Mouse (Mus musculus): ENCODE measurements at regions not wholly inside any gene's neighbourhood (a gene's known extent, or its start where the extent isn't known, plus 50 kb on each side); places are given as distances from the start of the nearest gene placed in this dataset.
A peak's percentile ranks its signal among the peaks of the same experiment; 100 is the strongest.

GRCm38 (mm10) chr14:25313693-25314240, 145.2 kb upstream of the Zmiz1 start:
- 69% methylated on average over 4 of the region's 4 CpGs for WGBS
- no peak overlapping the region for H3K9ac ChIP-seq (ENCODE audit: low read length)
- H3K27me3 ChIP-seq (ENCODE audit: control insufficient read depth, insufficient read depth, low read depth, low read length) = no peaks in the 10 kb centered on the region
- no peaks in the 10 kb centered on the region for H3K9me3 ChIP-seq (ENCODE audit: control insufficient read depth, low read length)
- H3K4me2 ChIP-seq (ENCODE audit: low read depth, low read length) = no peak overlapping the region
- ATAC-seq (ENCODE audit: low read depth) = no peak
- H3K4me1 ChIP-seq (replicated peaks; ENCODE audit: control insufficient read depth, insufficient read depth, low read length) = peaks cover 29% of the 10 kb centered on the region
- no peak overlapping the region for H3K4me3 ChIP-seq (ENCODE audit: low read length)
- no peak overlapping the region for H3K27ac ChIP-seq (ENCODE audit: low read length)
- no peaks in the 10 kb centered on the region for H3K36me3 ChIP-seq (ENCODE audit: control insufficient read depth, insufficient read depth, low read length)

- 93% methylated on average over 5 of the region's 5 CpGs for WGBS
- no peak overlapping the region for H3K9ac ChIP-seq (ENCODE audit: low read length)
- H3K27me3 ChIP-seq (ENCODE audit: control insufficient read depth, insufficient read depth, low read depth, low read length) = no peaks in the 10 kb centered on the region
- no peak overlapping the region for H3K27ac ChIP-seq (ENCODE audit: low read length)
- peaks cover 20% of the 10 kb centered on the region for H3K4me1 ChIP-seq (replicated peaks; ENCODE audit: control insufficient read depth, insufficient read depth, low read length)
- no peak for ATAC-seq (ENCODE audit: low read depth)
- no peaks in the 10 kb centered on the region for H3K36me3 ChIP-seq (ENCODE audit: control insufficient read depth, insufficient read depth, low read length)
- H3K4me3 ChIP-seq (ENCODE audit: low read length) = no peak overlapping the region
- H3K9me3 ChIP-seq (ENCODE audit: control insufficient read depth, low read length) = no peaks in the 10 kb centered on the region
- no peak overlapping the region for H3K4me2 ChIP-seq (ENCODE audit: low read depth, low read length)
Observed at GRCm38 (mm10) chr14:25316491-25316890, 142.5 kb upstream of the Zmiz1 start.

- Histone ChIP-seq H3K27me3 (ENCODE audit: control insufficient read depth, insufficient read depth, low read depth, low read length) (no peaks in the 10 kb centered on the region), H3K9ac (ENCODE audit: low read length) (peak overlapping the region; percentile 69), H3K9me3 (ENCODE audit: control insufficient read depth, low read length) (no peaks in the 10 kb centered on the region), H3K4me2 (ENCODE audit: low read depth, low read length) (peak overlapping the region; percentile 53), H3K36me3 (ENCODE audit: control insufficient read depth, insufficient read depth, low read length) (no peaks in the 10 kb centered on the region), H3K4me3 (ENCODE audit: low read length) (peak overlapping the region; percentile 28), H3K4me1 (replicated peaks; ENCODE audit: control insufficient read depth, insufficient read depth, low read length) (peaks cover 9% of the 10 kb centered on the region), H3K27ac (ENCODE audit: low read length) (peak overlapping the region; percentile 88)
- peak; percentile 83 for ATAC-seq (ENCODE audit: low read depth)
- WGBS = 11% methylated on average over 37 of the region's 37 CpGs
Observed at GRCm38 (mm10) chr14:25317680-25318471, 141.1 kb upstream of the Zmiz1 start.

GRCm38 (mm10) chr14:25318909-25319308, 140.1 kb upstream of the Zmiz1 start:
- Histone ChIP-seq H3K4me1 (replicated peaks; ENCODE audit: control insufficient read depth, insufficient read depth, low read length) (peaks cover 9% of the 10 kb centered on the region), H3K27ac (ENCODE audit: low read length) (no peak overlapping the region), H3K4me3 (ENCODE audit: low read length) (no peak overlapping the region), H3K4me2 (ENCODE audit: low read depth, low read length) (no peak overlapping the region), H3K9ac (ENCODE audit: low read length) (no peak overlapping the region), H3K36me3 (ENCODE audit: control insufficient read depth, insufficient read depth, low read length) (no peaks in the 10 kb centered on the region), H3K9me3 (ENCODE audit: control insufficient read depth, low read length) (no peaks in the 10 kb centered on the region), H3K27me3 (ENCODE audit: control insufficient read depth, insufficient read depth, low read depth, low read length) (no peaks in the 10 kb centered on the region)
- WGBS = 69% methylated on average over 12 of the region's 12 CpGs
- ATAC-seq (ENCODE audit: low read depth) = no peak

GRCm38 (mm10) chr14:25320141-25320540, 138.8 kb upstream of the Zmiz1 start:
- no peak for ATAC-seq (ENCODE audit: low read depth)
- WGBS = 75% methylated on average over 4 of the region's 4 CpGs
- no peaks in the 10 kb centered on the region for H3K36me3 ChIP-seq (ENCODE audit: control insufficient read depth, insufficient read depth, low read length)

GRCm38 (mm10) chr14:25323542-25324484, 135.2 kb upstream of the Zmiz1 start:
- no peak; the same call in 1 of the 2 replicates for ATAC-seq (ENCODE audit: low read depth)
- WGBS = 85% methylated on average over 6 of the region's 6 CpGs
- Histone ChIP-seq H3K4me2 (ENCODE audit: low read depth, low read length) (no peak overlapping the region), H3K27me3 (ENCODE audit: control insufficient read depth, insufficient read depth, low read depth, low read length) (no peaks in the 10 kb centered on the region), H3K36me3 (ENCODE audit: control insufficient read depth, insufficient read depth, low read length) (no peaks in the 10 kb centered on the region), H3K9ac (ENCODE audit: low read length) (no peak overlapping the region), H3K9me3 (ENCODE audit: control insufficient read depth, low read length) (no peaks in the 10 kb centered on the region), H3K4me1 (replicated peaks; ENCODE audit: control insufficient read depth, insufficient read depth, low read length) (no peaks in the 10 kb centered on the region), H3K4me3 (ENCODE audit: low read length) (no peak overlapping the region), H3K27ac (ENCODE audit: low read length) (no peak overlapping the region)

More at GRCm38 (mm10) chr14:25320141-25320540, 138.8 kb upstream of the Zmiz1 start:
- H3K9me3 ChIP-seq (ENCODE audit: control insufficient read depth, low read length) = no peaks in the 10 kb centered on the region
- H3K27ac ChIP-seq (ENCODE audit: low read length) = no peak overlapping the region
- H3K4me2 ChIP-seq (ENCODE audit: low read depth, low read length) = no peak overlapping the region
- no peak overlapping the region for H3K4me3 ChIP-seq (ENCODE audit: low read length)
- peaks cover 9% of the 10 kb centered on the region for H3K4me1 ChIP-seq (replicated peaks; ENCODE audit: control insufficient read depth, insufficient read depth, low read length)
- H3K27me3 ChIP-seq (ENCODE audit: control insufficient read depth, insufficient read depth, low read depth, low read length) = no peaks in the 10 kb centered on the region
- no peak overlapping the region for H3K9ac ChIP-seq (ENCODE audit: low read length)

GRCm38 (mm10) chr14:25325887-25326286, 133.1 kb upstream of the Zmiz1 start:
- Histone ChIP-seq H3K36me3 (ENCODE audit: control insufficient read depth, insufficient read depth, low read length) (no peaks in the 10 kb centered on the region), H3K27ac (ENCODE audit: low read length) (no peak overlapping the region), H3K9ac (ENCODE audit: low read length) (no peak overlapping the region), H3K9me3 (ENCODE audit: control insufficient read depth, low read length) (no peaks in the 10 kb centered on the region), H3K27me3 (ENCODE audit: control insufficient read depth, insufficient read depth, low read depth, low read length) (no peaks in the 10 kb centered on the region), H3K4me3 (ENCODE audit: low read length) (no peak overlapping the region), H3K4me2 (ENCODE audit: low read depth, low read length) (no peak overlapping the region), H3K4me1 (replicated peaks; ENCODE audit: control insufficient read depth, insufficient read depth, low read length) (no peaks in the 10 kb centered on the region)
- ATAC-seq (ENCODE audit: low read depth) = no peak
- WGBS = 87% methylated on average over 3 of the region's 3 CpGs

- Histone ChIP-seq H3K27me3 (ENCODE audit: control insufficient read depth, insufficient read depth, low read depth, low read length) (no peaks in the 10 kb centered on the region), H3K4me2 (ENCODE audit: low read depth, low read length) (no peak overlapping the region), H3K27ac (ENCODE audit: low read length) (no peak overlapping the region), H3K4me1 (replicated peaks; ENCODE audit: control insufficient read depth, insufficient read depth, low read length) (no peaks in the 10 kb centered on the region), H3K9me3 (ENCODE audit: control insufficient read depth, low read length) (no peaks in the 10 kb centered on the region), H3K4me3 (ENCODE audit: low read length) (no peak overlapping the region), H3K36me3 (ENCODE audit: control insufficient read depth, insufficient read depth, low read length) (no peaks in the 10 kb centered on the region), H3K9ac (ENCODE audit: low read length) (no peak overlapping the region)
- ATAC-seq (ENCODE audit: low read depth) = no peak
- 78% methylated on average over 5 of the region's 5 CpGs for WGBS
Observed at GRCm38 (mm10) chr14:25328230-25328629, 130.8 kb upstream of the Zmiz1 start.

- H3K27me3 ChIP-seq (ENCODE audit: control insufficient read depth, insufficient read depth, low read depth, low read length) = no peaks in the 10 kb centered on the region
- no peak for ATAC-seq (ENCODE audit: low read depth)
- no peak overlapping the region for H3K9ac ChIP-seq (ENCODE audit: low read length)
- no peak overlapping the region for H3K27ac ChIP-seq (ENCODE audit: low read length)
- 85% methylated on average over 2 of the region's 2 CpGs for WGBS
- H3K9me3 ChIP-seq (ENCODE audit: control insufficient read depth, low read length) = no peaks in the 10 kb centered on the region
- no peaks in the 10 kb centered on the region for H3K36me3 ChIP-seq (ENCODE audit: control insufficient read depth, insufficient read depth, low read length)
- peaks cover 11% of the 10 kb centered on the region for H3K4me1 ChIP-seq (replicated peaks; ENCODE audit: control insufficient read depth, insufficient read depth, low read length)
- H3K4me3 ChIP-seq (ENCODE audit: low read length) = no peak overlapping the region
- no peak overlapping the region for H3K4me2 ChIP-seq (ENCODE audit: low read depth, low read length)
Observed at GRCm38 (mm10) chr14:25334186-25334585, 124.8 kb upstream of the Zmiz1 start.
